Mouse (Mus musculus) heart, embryonic 13.5 days (tissue): Measurements from ENCODE around the gene Tent5d. TPM values are rescaled to one million over a fixed set of nuclear protein-coding genes. Genes with fewer than 3 reads are reported as not detected.

ENCODE experiments used
- polyA plus RNA-seq: library from polyadenylated mRNA; unstranded; fragments of >200 nt; fragmentation: Nextera tagmentation; extraction: Ambion mirVana; gene quantifications from 2 replicates; pipeline ENCODE4 v1.2.1, GENCODE M21; 2015

Tent5d gene
- polyA plus RNA-seq, 1 experiment from 2014 or later: 2.1 TPM

Other genes with a start within 250 kb of the Tent5d start
- not detected in 2 replicates for gene Tbx22, start 124.6 kb upstream of the Tent5d start, polyA plus RNA-seq
- gene 2610002M06Rik, start 23.7 kb downstream of the Tent5d start, polyA plus RNA-seq: 10.9 and 12.8 TPM in 2 replicates
- gene Gm732, start 155.9 kb downstream of the Tent5d start, polyA plus RNA-seq: not detected in 2 replicates